Mouse (Mus musculus) lung, adult 2 months (tissue): Measurements from ENCODE around the gene F5.

ENCODE experiments used
- CTCF ChIP-seq: fragments of 200-500 bp; IDR thresholded peaks from 2 replicates; pipeline ENCODE4 v1.5.1; 2011; ENCODE audit warnings: mild to moderate bottlenecking, low read length, control low read depth; ENCODE audit not compliant: insufficient read depth
- POLR2A ChIP-seq: fragments of 200-500 bp; IDR thresholded peaks from 2 replicates; pipeline ENCODE4 v1.6.1; 2011; ENCODE audit warnings: low read depth, mild to moderate bottlenecking, control low read depth, low read length, borderline replicate concordance; ENCODE audit errors: extremely low read depth

- TF ChIP-seq CTCF: no peak
- no peak for TF ChIP-seq POLR2A
These were observed 61.0 kb downstream of the F5 start for GRCm38 (mm10) chr1:164212686-164213085.
